Mouse (Mus musculus): ENCODE measurements around the gene Vezt. TPM values are rescaled to one million over a fixed set of nuclear protein-coding genes. Genes with fewer than 3 reads are reported as not detected.
A peak's percentile ranks its signal among the peaks of the same experiment; 100 is the strongest.

The Vezt gene
- total RNA-seq, 1 experiment = 18.8 TPM

DNA sequence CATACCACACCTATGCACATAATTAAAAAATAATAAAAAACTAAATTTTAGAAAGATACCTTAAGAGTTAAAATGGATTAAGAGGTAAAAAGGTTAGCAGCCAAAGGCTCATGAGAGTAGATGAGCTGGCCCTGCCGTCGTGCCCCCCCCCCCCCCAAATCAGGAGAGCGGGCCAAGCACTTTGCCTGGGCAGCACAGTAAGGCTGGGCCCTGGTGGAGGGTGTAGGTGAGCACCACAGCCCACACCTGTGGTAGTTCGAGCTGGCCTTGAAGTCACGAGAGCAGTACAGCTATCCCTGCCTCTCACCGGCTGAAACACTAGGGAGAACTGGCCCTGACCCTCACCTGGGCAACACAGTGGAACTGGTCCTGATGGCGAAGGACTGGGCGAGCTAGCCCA lies 10.5 kb downstream of the Vezt start:
- H3K9me3 ChIP-seq (ENCODE audit: control insufficient read depth, insufficient read depth, low read depth, low read length) = no peaks in the 10 kb centered on the region
- no peak for TF ChIP-seq MAFK (IDR thresholded peaks at IDR 0.05; ENCODE audit: insufficient read depth, low read depth, low read length)
- TF ChIP-seq ZNF384 (IDR thresholded peaks at IDR 0.05; ENCODE audit: low read depth, low read length) = no peak
- TF ChIP-seq HCFC1 (IDR thresholded peaks at IDR 0.05; ENCODE audit: borderline replicate concordance, insufficient read depth, low read length) = no peak
- no peak for TF ChIP-seq CHD2 (IDR thresholded peaks at IDR 0.05; ENCODE audit: low read depth, low read length)
- TF ChIP-seq ZC3H11A (IDR thresholded peaks at IDR 0.05; ENCODE audit: borderline replicate concordance, low read depth, low read length) = no peak
- H3K9ac ChIP-seq (ENCODE audit: insufficient read depth, low read depth, low read length, poor library complexity, severe bottlenecking) = no peak overlapping the region
- 0 out of 4 replicates have a peak, but pooled peaks cover 0 to 2% of the 10 kb centered on the region in 2 experiments for H3K4me1 ChIP-seq (ENCODE audit: control insufficient read depth in 2 of 2, insufficient read depth in 2 of 2, low read length in 2 of 2, poor library complexity in 1 of 2)
- H3K36me3 ChIP-seq (ENCODE audit: control insufficient read depth, insufficient read depth, low read length, poor library complexity, severe bottlenecking) = no peaks in the 10 kb centered on the region
- no peak for DNase-seq (ENCODE audit: low read depth, low spot score)
- no peak overlapping the region for H3K4me3 ChIP-seq (ENCODE audit: insufficient read depth in 1 of 2, low read depth in 1 of 2, low read length in 2 of 2, poor library complexity in 1 of 2, severe bottlenecking in 1 of 2)
- no peak overlapping the region for H3K27ac ChIP-seq (ENCODE audit: insufficient read depth, low read depth, low read length, poor library complexity, severe bottlenecking)
- in situ Hi-C loops (cut with MboI; ENCODE audit: low sequenced_read_pairs in 2 of 2, unreplicated experiment in 2 of 2) = loop anchor here in 1 of 2 experiments (5.0 kb wide), 1 partner anchor 87 kb away; no protein-coding TSS in a partner anchor

DNA sequence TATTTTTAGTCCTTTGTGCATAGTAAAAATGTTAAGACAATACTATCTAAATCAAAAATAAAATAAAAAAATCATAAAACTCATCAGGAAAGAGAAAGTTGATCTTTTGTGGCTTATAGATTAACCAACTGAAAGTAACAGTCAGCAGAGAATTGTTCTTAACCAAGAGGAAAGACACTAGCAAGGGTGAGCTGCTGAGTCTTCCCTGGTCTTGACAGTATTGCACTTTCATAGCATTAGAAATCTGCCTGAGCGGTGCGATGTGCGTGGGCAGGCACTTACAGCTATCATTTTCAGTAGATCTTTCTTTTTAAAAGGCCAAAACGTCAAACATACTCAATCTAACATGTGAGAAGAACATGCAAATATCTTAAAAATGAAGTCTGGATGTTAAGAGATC lies 14.6 kb downstream of the Vezt start:
- H3K36me3 ChIP-seq (ENCODE audit: control insufficient read depth, insufficient read depth, low read length, poor library complexity, severe bottlenecking) = no peaks in the 10 kb centered on the region
- H3K9me3 ChIP-seq (ENCODE audit: control insufficient read depth, insufficient read depth, low read depth, low read length) = no peaks in the 10 kb centered on the region
- in situ Hi-C loops (cut with MboI; ENCODE audit: low sequenced_read_pairs in 2 of 2, unreplicated experiment in 2 of 2) = no loop called here
- 0 out of 4 replicates have a peak, but pooled peaks cover 0 to 2% of the 10 kb centered on the region in 2 experiments for H3K4me1 ChIP-seq (ENCODE audit: control insufficient read depth in 2 of 2, insufficient read depth in 2 of 2, low read length in 2 of 2, poor library complexity in 1 of 2)
- TF ChIP-seq HCFC1 (IDR thresholded peaks at IDR 0.05; ENCODE audit: borderline replicate concordance, insufficient read depth, low read length) (no peak), ZC3H11A (IDR thresholded peaks at IDR 0.05; ENCODE audit: borderline replicate concordance, low read depth, low read length) (no peak), CHD2 (IDR thresholded peaks at IDR 0.05; ENCODE audit: low read depth, low read length) (no peak)
- no peak overlapping the region for H3K9ac ChIP-seq (ENCODE audit: insufficient read depth, low read depth, low read length, poor library complexity, severe bottlenecking)
- no peak for DNase-seq (ENCODE audit: low read depth, low spot score)
- H3K27ac ChIP-seq (ENCODE audit: insufficient read depth, low read depth, low read length, poor library complexity, severe bottlenecking) = no peak overlapping the region
- no peak overlapping the region for H3K4me3 ChIP-seq (ENCODE audit: insufficient read depth in 1 of 2, low read depth in 1 of 2, low read length in 2 of 2, poor library complexity in 1 of 2, severe bottlenecking in 1 of 2)

DNA sequence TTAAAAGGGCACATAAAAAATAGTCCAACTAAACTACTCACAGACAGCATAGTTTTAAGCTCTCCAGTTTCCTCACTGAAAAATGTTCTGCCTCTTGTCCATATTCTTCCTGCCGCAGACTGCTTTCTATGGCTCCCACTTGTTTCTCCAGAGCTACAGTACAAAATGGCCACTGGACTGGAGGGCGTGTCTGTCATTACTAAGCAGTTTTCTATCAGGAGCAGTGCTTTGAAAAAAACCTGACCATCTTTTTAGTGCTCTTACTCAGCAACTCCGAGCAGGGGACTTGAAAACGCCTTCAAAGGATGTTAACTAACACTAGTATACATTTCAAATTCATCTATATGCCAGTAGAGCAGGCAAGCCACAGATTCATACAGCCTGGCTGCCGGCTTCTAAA lies 15.0 kb downstream of the Vezt start:
- no peak overlapping the region for H3K27ac ChIP-seq (ENCODE audit: insufficient read depth, low read depth, low read length, poor library complexity, severe bottlenecking)
- 0 out of 4 replicates have a peak, but pooled peaks cover 0 to 2% of the 10 kb centered on the region in 2 experiments for H3K4me1 ChIP-seq (ENCODE audit: control insufficient read depth in 2 of 2, insufficient read depth in 2 of 2, low read length in 2 of 2, poor library complexity in 1 of 2)
- DNase-seq (ENCODE audit: low read depth, low spot score) = no peak
- H3K9ac ChIP-seq (ENCODE audit: insufficient read depth, low read depth, low read length, poor library complexity, severe bottlenecking) = no peak overlapping the region
- in situ Hi-C loops (cut with MboI; ENCODE audit: low sequenced_read_pairs in 2 of 2, unreplicated experiment in 2 of 2) = no loop called here
- TF ChIP-seq ZNF384 (IDR thresholded peaks at IDR 0.05; ENCODE audit: low read depth, low read length) = no peak
- TF ChIP-seq MAFK (IDR thresholded peaks at IDR 0.05; ENCODE audit: insufficient read depth, low read depth, low read length) = peak; percentile 74
- TF ChIP-seq ZC3H11A (IDR thresholded peaks at IDR 0.05; ENCODE audit: borderline replicate concordance, low read depth, low read length) = no peak
- TF ChIP-seq CHD2 (IDR thresholded peaks at IDR 0.05; ENCODE audit: low read depth, low read length) = no peak
- TF ChIP-seq HCFC1 (IDR thresholded peaks at IDR 0.05; ENCODE audit: borderline replicate concordance, insufficient read depth, low read length) = no peak
- H3K36me3 ChIP-seq (ENCODE audit: control insufficient read depth, insufficient read depth, low read length, poor library complexity, severe bottlenecking) = no peaks in the 10 kb centered on the region
- no peaks in the 10 kb centered on the region for H3K9me3 ChIP-seq (ENCODE audit: control insufficient read depth, insufficient read depth, low read depth, low read length)
- H3K4me3 ChIP-seq (ENCODE audit: insufficient read depth in 1 of 2, low read depth in 1 of 2, low read length in 2 of 2, poor library complexity in 1 of 2, severe bottlenecking in 1 of 2) = no peak overlapping the region

GRCm38 (mm10) chr10:94017455-94017854 lies 18.2 kb downstream of the Vezt start:
- no peak overlapping the region for H3K4me3 ChIP-seq (ENCODE audit: insufficient read depth in 1 of 2, low read depth in 1 of 2, low read length in 2 of 2, poor library complexity in 1 of 2, severe bottlenecking in 1 of 2)
- TF ChIP-seq CHD2 (IDR thresholded peaks at IDR 0.05; ENCODE audit: low read depth, low read length) (no peak), ZNF384 (IDR thresholded peaks at IDR 0.05; ENCODE audit: low read depth, low read length) (peak; percentile 53; the same call in 1 of the 2 replicates), ZC3H11A (IDR thresholded peaks at IDR 0.05; ENCODE audit: borderline replicate concordance, low read depth, low read length) (no peak), MAFK (IDR thresholded peaks at IDR 0.05; ENCODE audit: insufficient read depth, low read depth, low read length) (no peak)
- no peak overlapping the region for H3K9ac ChIP-seq (ENCODE audit: insufficient read depth, low read depth, low read length, poor library complexity, severe bottlenecking)
- H3K36me3 ChIP-seq (ENCODE audit: control insufficient read depth, insufficient read depth, low read length, poor library complexity, severe bottlenecking) = no peaks in the 10 kb centered on the region
- no peak overlapping the region for H3K27ac ChIP-seq (ENCODE audit: insufficient read depth, low read depth, low read length, poor library complexity, severe bottlenecking)
- no peaks in the 10 kb centered on the region for H3K9me3 ChIP-seq (ENCODE audit: control insufficient read depth, insufficient read depth, low read depth, low read length)
- H3K4me1 ChIP-seq (ENCODE audit: control insufficient read depth in 2 of 2, insufficient read depth in 2 of 2, low read length in 2 of 2, poor library complexity in 1 of 2) = 0 out of 4 replicates have a peak, but pooled peaks cover 0 to 2% of the 10 kb centered on the region in 2 experiments
- in situ Hi-C loops (cut with MboI; ENCODE audit: low sequenced_read_pairs in 2 of 2, unreplicated experiment in 2 of 2) = no loop called here
- no peak for DNase-seq (ENCODE audit: low read depth, low spot score)

DNA sequence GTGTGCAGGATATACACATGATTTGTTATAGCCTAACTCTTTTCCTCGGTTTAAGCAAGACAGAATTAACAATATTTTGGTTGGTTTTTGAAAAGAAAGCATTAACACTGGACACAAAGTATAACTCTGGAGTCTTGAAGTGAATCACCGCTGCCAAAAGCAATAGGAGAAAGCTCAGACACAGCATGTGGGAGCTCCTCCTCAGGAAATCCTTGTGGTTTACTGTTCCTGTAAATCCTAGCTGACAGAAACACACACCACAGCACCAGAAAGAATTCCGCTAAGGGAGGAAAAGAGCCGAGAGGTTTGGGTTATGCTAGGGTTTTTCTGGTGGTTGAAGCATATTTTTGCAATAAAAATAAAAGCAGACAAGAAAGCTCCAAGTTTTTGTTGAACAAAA lies 21.4 kb downstream of the Vezt start:
- Histone ChIP-seq H3K9me3 (ENCODE audit: control insufficient read depth, insufficient read depth, low read depth, low read length) (no peaks in the 10 kb centered on the region), H3K4me1 (ENCODE audit: control insufficient read depth in 2 of 2, insufficient read depth in 2 of 2, low read length in 2 of 2, poor library complexity in 1 of 2) (no peaks in the 10 kb centered on the region), H3K36me3 (ENCODE audit: control insufficient read depth, insufficient read depth, low read length, poor library complexity, severe bottlenecking) (no peaks in the 10 kb centered on the region), H3K4me3 (ENCODE audit: insufficient read depth in 1 of 2, low read depth in 1 of 2, low read length in 2 of 2, poor library complexity in 1 of 2, severe bottlenecking in 1 of 2) (no peak overlapping the region), H3K27ac (ENCODE audit: insufficient read depth, low read depth, low read length, poor library complexity, severe bottlenecking) (no peak overlapping the region), H3K9ac (ENCODE audit: insufficient read depth, low read depth, low read length, poor library complexity, severe bottlenecking) (no peak overlapping the region)
- in situ Hi-C loops (cut with MboI; ENCODE audit: low sequenced_read_pairs in 2 of 2, unreplicated experiment in 2 of 2) = no loop called here
- DNase-seq (ENCODE audit: low read depth, low spot score) = no peak
- TF ChIP-seq MAFK (IDR thresholded peaks at IDR 0.05; ENCODE audit: insufficient read depth, low read depth, low read length) (no peak), CHD2 (IDR thresholded peaks at IDR 0.05; ENCODE audit: low read depth, low read length) (no peak), HCFC1 (IDR thresholded peaks at IDR 0.05; ENCODE audit: borderline replicate concordance, insufficient read depth, low read length) (no peak), ZNF384 (IDR thresholded peaks at IDR 0.05; ENCODE audit: low read depth, low read length) (no peak), ZC3H11A (IDR thresholded peaks at IDR 0.05; ENCODE audit: borderline replicate concordance, low read depth, low read length) (no peak)
